Mouse (Mus musculus) testis, adult 2 months (tissue): ENCODE results near the gene Nudcd3.

Source experiments
- CTCF ChIP-seq: fragments of 200-500 bp; IDR thresholded peaks from 2 replicates; pipeline ENCODE4 v1.5.1; 2012; ENCODE audit warnings: low read depth, mild to moderate bottlenecking, inconsistent platforms, low read length, moderate library complexity; ENCODE audit not compliant: control insufficient read depth, insufficient read depth, insufficient replicate concordance
- POLR2A ChIP-seq: fragments of 200-500 bp; IDR thresholded peaks from 2 replicates; pipeline ENCODE4 v1.6.1; 2012; ENCODE audit warnings: low read depth, mild to moderate bottlenecking, inconsistent platforms, low read length, moderate library complexity; ENCODE audit not compliant: control insufficient read depth

DNA sequence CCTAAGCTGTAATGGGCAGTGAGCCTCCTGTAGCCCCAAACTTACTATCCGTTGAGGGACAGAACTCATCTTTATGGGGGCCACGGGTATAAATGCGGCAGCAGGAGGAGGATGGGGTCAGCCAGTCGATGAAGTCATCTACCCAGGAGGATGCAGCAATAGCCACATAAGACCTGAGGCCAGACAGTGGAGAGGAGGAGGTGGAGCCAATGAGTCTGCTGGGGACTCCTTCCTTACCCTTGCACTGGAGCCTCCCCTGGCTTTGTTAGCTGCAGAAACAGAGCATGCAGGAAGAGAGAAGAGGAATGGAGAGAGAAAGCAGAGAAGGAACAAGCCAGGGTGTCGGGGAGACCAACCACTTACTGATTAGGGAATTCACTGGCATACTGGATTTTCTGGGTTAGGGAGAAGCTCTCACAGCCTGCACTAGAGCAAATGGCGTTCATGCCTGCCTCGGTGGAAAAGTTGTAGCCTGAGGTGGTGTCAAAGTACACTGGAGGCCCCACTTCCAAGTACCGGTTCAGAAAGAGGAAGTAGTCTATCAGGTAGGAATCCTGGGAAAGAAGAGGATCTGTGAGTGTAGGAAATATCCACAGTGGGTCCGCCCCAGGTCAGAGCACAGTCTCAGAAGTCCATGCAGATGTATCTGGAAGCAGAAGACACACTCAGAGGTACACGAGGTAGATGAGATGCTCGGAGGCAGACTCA is 18.1 kb upstream of the Nudcd3 start:
- TF ChIP-seq POLR2A (no peak), CTCF (no peak)
